Mouse (Mus musculus): Measurements from ENCODE around the gene Rpl23a.

The Rpl23a gene

DNA sequence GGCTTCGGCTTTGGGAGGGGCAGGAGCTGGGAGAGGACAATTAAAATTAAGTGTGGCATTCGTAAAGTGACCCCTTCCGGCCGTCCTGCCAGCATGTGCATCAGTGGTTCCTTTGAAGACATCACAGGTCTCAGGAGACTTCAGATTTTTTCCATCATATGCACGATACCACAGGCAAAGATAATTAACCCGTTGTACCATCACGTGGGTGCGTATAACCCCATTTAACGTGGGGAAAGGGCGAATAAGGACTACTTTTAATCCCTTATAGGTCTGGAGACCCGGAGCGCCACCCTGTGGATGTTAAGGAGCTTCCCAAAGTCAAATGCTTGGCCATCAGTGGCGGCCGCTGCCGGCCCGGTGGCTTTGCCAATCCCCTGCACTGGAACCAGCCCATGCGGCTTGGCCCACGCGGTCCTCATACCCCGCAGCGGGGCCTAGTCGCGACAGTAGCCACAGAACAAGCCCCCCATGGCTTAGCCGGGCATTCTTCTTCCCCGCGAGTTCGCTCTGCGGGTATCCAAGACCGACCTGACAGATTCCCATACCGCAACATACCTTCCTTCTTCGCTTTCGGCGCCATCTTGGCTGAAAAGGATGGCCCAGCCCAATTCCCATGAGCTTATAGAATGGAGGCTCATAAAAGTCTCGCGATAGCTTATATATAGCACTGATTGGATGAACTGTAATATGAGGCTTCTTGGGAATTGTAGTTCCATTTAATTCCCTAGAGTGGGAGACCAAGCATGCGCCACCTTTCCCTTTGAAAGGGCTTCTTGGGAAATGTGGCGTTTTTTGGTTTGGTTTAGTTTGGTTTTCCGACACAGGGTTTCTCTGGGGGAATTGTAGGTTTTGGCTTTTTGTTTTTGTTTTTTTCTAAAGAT lies at the start of gene Rpl23a:
Gene Rpl23a (minus strand): TSS at position 624 of the 884 bp plus-strand sequence.
- TF ChIP-seq CTCF (conservative IDR thresholded peaks at IDR 0.05; ENCODE audit: low read length) (no peak), NANOG (IDR thresholded peaks at IDR 0.05; ENCODE audit: borderline replicate concordance, low read length) (no peak), POU5F1 (IDR thresholded peaks at IDR 0.05; ENCODE audit: borderline replicate concordance, low read length) (no peak)

DNA sequence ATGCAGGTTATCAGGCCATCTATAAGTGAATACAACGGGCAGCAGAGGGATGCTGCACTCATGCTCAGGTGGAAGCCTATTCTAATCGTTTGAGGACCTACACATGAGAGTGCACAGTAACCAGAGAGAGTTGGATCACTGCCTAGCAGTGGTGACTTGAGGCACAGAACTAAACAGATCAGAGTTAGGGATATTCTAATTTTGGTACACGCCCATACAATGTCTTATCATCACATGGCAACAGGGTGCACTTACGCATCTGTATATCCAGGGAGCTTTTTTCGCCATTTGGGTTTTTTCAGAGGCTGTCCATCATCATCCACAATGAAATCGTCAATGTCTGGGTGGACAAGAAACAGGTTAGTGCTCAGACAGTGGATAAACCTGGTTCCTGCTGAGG lies 48.1 kb upstream of the Rpl23a start:
- Histone ChIP-seq H3K27me3 (ENCODE audit: insufficient read depth, low read length) (no peaks in the 10 kb centered on the region), H3K36me3 (ENCODE audit: insufficient read depth, low read length) (peaks cover 98% of the 10 kb centered on the region), H3K4me1 (replicated peaks; ENCODE audit: low read depth, low read length) (peaks cover 6% of the 10 kb centered on the region), H3K4me3 (replicated peaks; ENCODE audit: low read length) (no peak overlapping the region), H3K9me3 (ENCODE audit: low read length) (no peaks in the 10 kb centered on the region)
- TF ChIP-seq CTCF (conservative IDR thresholded peaks at IDR 0.05; ENCODE audit: low read length) (no peak), POU5F1 (IDR thresholded peaks at IDR 0.05; ENCODE audit: borderline replicate concordance, low read length) (no peak), NANOG (IDR thresholded peaks at IDR 0.05; ENCODE audit: borderline replicate concordance, low read length) (no peak)

More for the DNA sequence above, at the start of gene Rpl23a:
- H3K36me3 ChIP-seq (ENCODE audit: insufficient read depth, low read length), result peaks cover 41% of the 10 kb centered on the region
- H3K4me3 ChIP-seq (replicated peaks; ENCODE audit: low read length), result peak within 1 kb of the TSS; percentile 99
- H3K27me3 ChIP-seq (ENCODE audit: insufficient read depth, low read length), result no peaks in the 10 kb centered on the region
- H3K9me3 ChIP-seq (ENCODE audit: low read length), result no peaks in the 10 kb centered on the region
- H3K4me1 ChIP-seq (replicated peaks; ENCODE audit: low read depth, low read length), result peaks cover 62% of the 10 kb centered on the region

GRCm38 (mm10) chr11:78223586-78223985 lies 40.2 kb upstream of the Rpl23a start:
- no peaks in the 10 kb centered on the region for H3K4me1 ChIP-seq (replicated peaks; ENCODE audit: low read depth, low read length)
- peaks cover 100% of the 10 kb centered on the region for H3K36me3 ChIP-seq (ENCODE audit: insufficient read depth, low read length)
- H3K27me3 ChIP-seq (ENCODE audit: insufficient read depth, low read length), result no peaks in the 10 kb centered on the region
- no peaks in the 10 kb centered on the region for H3K9me3 ChIP-seq (ENCODE audit: low read length)
- TF ChIP-seq CTCF (conservative IDR thresholded peaks at IDR 0.05; ENCODE audit: low read length) (no peak), NANOG (IDR thresholded peaks at IDR 0.05; ENCODE audit: borderline replicate concordance, low read length) (no peak)
- no peak overlapping the region for H3K4me3 ChIP-seq (replicated peaks; ENCODE audit: low read length)

DNA sequence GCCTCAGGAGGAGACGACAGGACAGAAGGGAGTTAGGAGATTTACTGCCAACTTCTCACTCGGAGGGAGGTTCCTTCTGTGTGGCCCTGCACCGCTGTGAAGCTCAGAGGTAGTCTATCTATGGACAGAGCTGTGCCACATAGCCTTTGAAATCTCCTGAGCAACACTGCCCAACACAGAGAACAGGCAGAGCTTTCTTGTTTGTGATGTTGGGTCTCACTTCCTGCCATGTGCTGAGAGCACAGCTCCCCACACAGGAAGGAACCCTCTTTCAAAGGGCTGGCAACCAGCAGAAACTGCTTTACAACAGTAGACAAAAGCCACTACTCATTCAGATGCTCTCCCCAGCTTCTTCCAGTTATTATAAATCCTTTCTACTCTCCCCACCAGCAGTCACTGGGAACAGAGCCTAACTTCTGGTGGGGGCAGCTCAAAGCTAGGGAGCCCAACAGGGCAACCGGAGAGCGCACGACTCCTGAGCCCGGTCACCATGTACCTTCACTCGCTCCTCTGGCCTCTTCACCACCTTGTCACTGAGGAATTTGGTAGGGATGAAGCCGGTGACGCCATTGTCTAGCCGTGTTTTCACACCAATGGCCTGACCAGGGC lies 32.4 kb upstream of the Rpl23a start:
- TF ChIP-seq CTCF (conservative IDR thresholded peaks at IDR 0.05; ENCODE audit: low read length), result no peak
- TF ChIP-seq NANOG (IDR thresholded peaks at IDR 0.05; ENCODE audit: borderline replicate concordance, low read length), result no peak
- no peak for TF ChIP-seq POU5F1 (IDR thresholded peaks at IDR 0.05; ENCODE audit: borderline replicate concordance, low read length)
- no peaks in the 10 kb centered on the region for H3K4me1 ChIP-seq (replicated peaks; ENCODE audit: low read depth, low read length)
- peaks cover 100% of the 10 kb centered on the region for H3K36me3 ChIP-seq (ENCODE audit: insufficient read depth, low read length)
- no peaks in the 10 kb centered on the region for H3K27me3 ChIP-seq (ENCODE audit: insufficient read depth, low read length)
- H3K4me3 ChIP-seq (replicated peaks; ENCODE audit: low read length), result no peak overlapping the region
- H3K9me3 ChIP-seq (ENCODE audit: low read length), result no peaks in the 10 kb centered on the region

GRCm38 (mm10) chr11:78213086-78213817 lies 29.9 kb upstream of the Rpl23a start:
- Histone ChIP-seq H3K9me3 (ENCODE audit: low read length) (no peaks in the 10 kb centered on the region), H3K4me3 (replicated peaks; ENCODE audit: low read length) (no peak overlapping the region), H3K4me1 (replicated peaks; ENCODE audit: low read depth, low read length) (no peaks in the 10 kb centered on the region), H3K36me3 (ENCODE audit: insufficient read depth, low read length) (peaks cover 100% of the 10 kb centered on the region), H3K27me3 (ENCODE audit: insufficient read depth, low read length) (no peaks in the 10 kb centered on the region)
- TF ChIP-seq CTCF (conservative IDR thresholded peaks at IDR 0.05; ENCODE audit: low read length), result no peak
- no peak for TF ChIP-seq NANOG (IDR thresholded peaks at IDR 0.05; ENCODE audit: borderline replicate concordance, low read length)
- TF ChIP-seq POU5F1 (IDR thresholded peaks at IDR 0.05; ENCODE audit: borderline replicate concordance, low read length), result no peak

DNA sequence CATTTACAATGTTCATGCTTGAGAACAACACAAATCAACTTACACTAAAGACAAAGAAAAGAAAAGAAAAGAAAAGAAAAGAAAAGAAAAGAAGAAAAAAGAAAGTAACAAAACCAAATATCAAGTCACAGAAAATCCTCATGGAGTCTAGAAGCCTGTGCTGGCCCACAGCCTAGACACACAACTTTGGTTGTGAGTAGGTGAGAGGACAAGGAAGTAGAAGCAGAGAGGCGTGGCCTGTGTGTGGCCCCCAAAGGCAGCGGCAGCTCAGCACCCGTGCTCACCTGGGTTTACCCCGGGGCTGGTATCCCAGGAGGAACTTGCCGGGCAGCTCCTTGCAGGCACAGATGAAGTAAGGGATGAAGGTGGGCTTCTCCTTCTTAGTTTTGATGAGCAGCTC lies 28.1 kb upstream of the Rpl23a start:
- Histone ChIP-seq H3K36me3 (ENCODE audit: insufficient read depth, low read length) (peaks cover 100% of the 10 kb centered on the region), H3K27me3 (ENCODE audit: insufficient read depth, low read length) (no peaks in the 10 kb centered on the region), H3K4me1 (replicated peaks; ENCODE audit: low read depth, low read length) (no peaks in the 10 kb centered on the region), H3K9me3 (ENCODE audit: low read length) (no peaks in the 10 kb centered on the region), H3K4me3 (replicated peaks; ENCODE audit: low read length) (no peak overlapping the region)
- TF ChIP-seq NANOG (IDR thresholded peaks at IDR 0.05; ENCODE audit: borderline replicate concordance, low read length) (no peak), POU5F1 (IDR thresholded peaks at IDR 0.05; ENCODE audit: borderline replicate concordance, low read length) (no peak), CTCF (conservative IDR thresholded peaks at IDR 0.05; ENCODE audit: low read length) (no peak)

DNA sequence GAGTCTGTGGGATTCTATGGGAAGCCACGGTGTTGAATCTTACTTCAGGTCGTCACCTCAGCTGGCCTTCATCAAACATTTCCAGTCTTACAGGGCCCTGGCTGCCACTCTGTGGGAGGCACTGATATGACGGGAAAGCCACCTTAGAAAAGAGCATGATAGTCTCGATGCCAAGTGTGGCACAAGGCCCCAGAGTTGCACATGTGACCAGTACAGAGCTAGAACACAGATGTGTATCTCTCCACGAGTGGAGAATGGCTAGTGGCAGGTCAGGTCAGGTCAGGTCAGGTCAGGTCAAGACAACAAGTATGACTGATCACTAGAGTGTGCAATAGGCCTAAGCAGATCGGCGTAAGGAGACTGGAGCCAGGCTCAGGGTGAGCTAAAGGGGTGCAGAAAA lies 27.2 kb upstream of the Rpl23a start:
- no peak for TF ChIP-seq NANOG (IDR thresholded peaks at IDR 0.05; ENCODE audit: borderline replicate concordance, low read length)
- TF ChIP-seq CTCF (conservative IDR thresholded peaks at IDR 0.05; ENCODE audit: low read length), result no peak
- TF ChIP-seq POU5F1 (IDR thresholded peaks at IDR 0.05; ENCODE audit: borderline replicate concordance, low read length), result no peak
- Histone ChIP-seq H3K4me3 (replicated peaks; ENCODE audit: low read length) (no peak overlapping the region), H3K4me1 (replicated peaks; ENCODE audit: low read depth, low read length) (peaks cover 8% of the 10 kb centered on the region), H3K36me3 (ENCODE audit: insufficient read depth, low read length) (peaks cover 100% of the 10 kb centered on the region), H3K9me3 (ENCODE audit: low read length) (no peaks in the 10 kb centered on the region), H3K27me3 (ENCODE audit: insufficient read depth, low read length) (no peaks in the 10 kb centered on the region)

- H3K36me3 ChIP-seq (ENCODE audit: insufficient read depth, low read length), result peaks cover 100% of the 10 kb centered on the region
- no peaks in the 10 kb centered on the region for H3K27me3 ChIP-seq (ENCODE audit: insufficient read depth, low read length)
- H3K4me3 ChIP-seq (replicated peaks; ENCODE audit: low read length), result no peak overlapping the region
- H3K4me1 ChIP-seq (replicated peaks; ENCODE audit: low read depth, low read length), result peaks cover 14% of the 10 kb centered on the region
- H3K9me3 ChIP-seq (ENCODE audit: low read length), result no peaks in the 10 kb centered on the region
- TF ChIP-seq CTCF (conservative IDR thresholded peaks at IDR 0.05; ENCODE audit: low read length) (no peak), NANOG (IDR thresholded peaks at IDR 0.05; ENCODE audit: borderline replicate concordance, low read length) (no peak), POU5F1 (IDR thresholded peaks at IDR 0.05; ENCODE audit: borderline replicate concordance, low read length) (no peak)
These were observed 26.5 kb upstream of the Rpl23a start for GRCm38 (mm10) chr11:78209886-78210285.
